Comparison of ENCODE assay signal across 16 mouse cellular contexts in the genomic region with DNA sequence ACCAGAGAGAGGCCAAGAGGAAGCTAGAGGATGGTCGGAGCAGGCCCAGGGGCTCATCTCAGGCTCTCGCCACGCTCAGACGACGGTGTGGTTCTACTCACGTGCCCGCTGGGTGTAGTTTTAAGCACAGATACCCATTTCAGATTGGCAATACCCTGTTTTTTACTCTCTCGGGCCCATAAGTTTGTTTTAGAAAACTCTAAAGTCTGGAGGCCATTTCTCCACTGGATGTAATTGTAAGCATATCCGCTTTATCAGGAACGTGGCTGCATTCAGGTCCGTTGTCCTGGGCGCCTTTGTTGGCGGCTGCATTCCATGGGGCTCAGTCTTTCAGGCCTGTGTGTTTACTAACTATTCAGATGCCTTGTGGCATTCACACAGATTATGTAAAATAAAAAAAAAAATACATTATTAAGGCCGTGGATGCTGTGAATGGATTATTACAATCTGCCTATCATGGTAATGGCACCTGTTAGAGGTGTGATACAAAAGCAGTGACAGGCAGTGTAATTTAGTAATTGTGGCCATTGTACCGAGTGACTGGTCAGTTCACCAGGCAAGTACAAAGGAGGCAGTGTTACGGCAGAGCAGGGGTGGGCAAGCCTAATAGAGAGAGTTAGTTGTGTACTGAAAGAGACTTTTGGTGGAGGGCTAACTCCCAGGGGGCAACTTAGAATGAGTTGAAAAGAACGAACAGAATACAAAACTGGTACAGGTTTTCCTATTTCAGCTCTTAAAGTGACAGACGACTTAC.
A peak's percentile ranks its signal among the peaks of the same experiment; 100 is the strongest.
DNase-seq lines count a peak whose midpoint lies in the region; ATAC-seq and TF ChIP-seq lines count a peak whose summit lies in the region.
"Had no signal": no experiment of that assay in that cellular context is flagged by ENCODE, and none has a peak within 500 bp of the region (broad histone marks: within the 10 kb centered on the region; RNA-seq: fewer than 3 reads in every experiment).

No protein-coding gene starts in this region.

- peaks cover 7% of the 10 kb centered on the region for H3K4me1 ChIP-seq in neural tube, embryonic 11.5 days (ENCODE audit: control insufficient read depth, insufficient read depth, low read length)
- H3K4me1 ChIP-seq in neural tube, embryonic 15.5 days: peaks cover 13% of the 10 kb centered on the region
- peaks cover 38% of the 10 kb centered on the region for H3K4me1 ChIP-seq in midbrain, embryonic 10.5 days
- H3K4me1 ChIP-seq in stomach, postnatal 0 days (replicated peaks; ENCODE audit: control insufficient read depth, insufficient read depth): no peaks in the 10 kb centered on the region

- H3K9me3 ChIP-seq in neural tube, embryonic 11.5 days (ENCODE audit: control insufficient read depth, low read length): no peaks in the 10 kb centered on the region
- H3K9me3 ChIP-seq in neural tube, embryonic 15.5 days (replicated peaks): no peaks in the 10 kb centered on the region
- no peaks in the 10 kb centered on the region for H3K9me3 ChIP-seq in midbrain, embryonic 10.5 days (replicated peaks)
- H3K9me3 ChIP-seq in stomach, postnatal 0 days (ENCODE audit: control insufficient read depth, low read length): no peaks in the 10 kb centered on the region
- H3K9me3 ChIP-seq: G1E; liver, embryonic 13.5 days had no signal

- no peak overlapping the region for H3K27ac ChIP-seq in neural tube, embryonic 11.5 days (ENCODE audit: low read depth, low read length)
- H3K27ac ChIP-seq in neural tube, embryonic 15.5 days (replicated peaks): no peak overlapping the region
- H3K27ac ChIP-seq in midbrain, embryonic 10.5 days (replicated peaks): peak overlapping the region; percentile 79
- H3K27ac ChIP-seq in stomach, postnatal 0 days (replicated peaks): no peak overlapping the region
- H3K27ac ChIP-seq: layer of hippocampus, adult 2 months; liver, embryonic 13.5 days had no signal

- no peaks in the 10 kb centered on the region for H3K36me3 ChIP-seq in neural tube, embryonic 11.5 days (ENCODE audit: control insufficient read depth, insufficient read depth, low read length)
- no peaks in the 10 kb centered on the region for H3K36me3 ChIP-seq in neural tube, embryonic 15.5 days
- H3K36me3 ChIP-seq in midbrain, embryonic 10.5 days: no peaks in the 10 kb centered on the region
- no peaks in the 10 kb centered on the region for H3K36me3 ChIP-seq in stomach, postnatal 0 days (ENCODE audit: control insufficient read depth, insufficient read depth, low read length)
- H3K36me3 ChIP-seq: liver, embryonic 13.5 days had no signal

- no peaks in the 10 kb centered on the region for H3K27me3 ChIP-seq in neural tube, embryonic 11.5 days (ENCODE audit: control insufficient read depth, insufficient read depth, low read length)
- H3K27me3 ChIP-seq in neural tube, embryonic 15.5 days (replicated peaks): no peaks in the 10 kb centered on the region
- H3K27me3 ChIP-seq in midbrain, embryonic 10.5 days (ENCODE audit: low read depth, poor library complexity, severe bottlenecking): no peaks in the 10 kb centered on the region
- no peaks in the 10 kb centered on the region for H3K27me3 ChIP-seq in stomach, postnatal 0 days (ENCODE audit: control insufficient read depth, insufficient read depth, low read length)
- H3K27me3 ChIP-seq: liver, embryonic 13.5 days had no signal

- ATAC-seq in neural tube, embryonic 11.5 days (ENCODE audit: insufficient read depth, low FRiP score, low TSS enrichment): peak; percentile 50; the same call in 1 of the 2 replicates
- ATAC-seq in neural tube, embryonic 15.5 days (ENCODE audit: low FRiP score): no peak
- no peak for ATAC-seq in granulocyte monocyte progenitor cell, adult 5-6 weeks (replicated peaks; ENCODE audit: poor library complexity, severe bottlenecking)
- ATAC-seq in stomach, postnatal 0 days (ENCODE audit: low FRiP score, low TSS enrichment): no peak
- ATAC-seq in erythroid progenitor cell, adult 5-6 weeks (replicated peaks; ENCODE audit: low FRiP score, poor library complexity, severe bottlenecking): no peak

- no peak for TF ChIP-seq EP300 in stomach, postnatal 0 days (optimal IDR thresholded peaks at IDR 0.05)

- WGBS in neural tube, embryonic 11.5 days: 59% methylated on average over 18 of the region's 18 CpGs
- WGBS in neural tube, embryonic 15.5 days: 46% methylated on average over 18 of the region's 18 CpGs
- 55% methylated on average over 18 of the region's 18 CpGs for WGBS in midbrain, embryonic 10.5 days
- WGBS in stomach, postnatal 0 days: 83% methylated on average over 18 of the region's 18 CpGs

- no peak overlapping the region for H3K4me2 ChIP-seq in neural tube, embryonic 11.5 days (ENCODE audit: low read depth)
- no peak overlapping the region for H3K4me2 ChIP-seq in neural tube, embryonic 15.5 days
- no peak overlapping the region for H3K4me2 ChIP-seq in stomach, postnatal 0 days (replicated peaks; ENCODE audit: low read depth)
- H3K4me2 ChIP-seq: heart, embryonic 11.5 days; liver, embryonic 13.5 days had no signal

- peak; percentile 32 for DNase-seq in neural tube, embryonic 11.5 days (ENCODE audit: low spot score)
- DNase-seq in forelimb bud, embryonic 11.5 days (ENCODE audit: low read depth, low spot score): peak; percentile 46
- no peak for DNase-seq in midbrain, embryonic 10.5 days (ENCODE audit: low spot score)
- no peak for DNase-seq in stomach, postnatal 0 days (ENCODE audit: low spot score)
- no peak for DNase-seq in cerebellum, adult 18-20 months
- DNase-seq: cerebellum, adult 11-12 months; kidney, adult 9 months; liver, embryonic 13.5 days; lung, postnatal 10 days; thymus, adult 18-20 months had no signal

- H3K4me3 ChIP-seq in neural tube, embryonic 11.5 days (ENCODE audit: low read depth, low read length): no peak overlapping the region
- no peak overlapping the region for H3K4me3 ChIP-seq in neural tube, embryonic 15.5 days (replicated peaks)
- no peak overlapping the region for H3K4me3 ChIP-seq in midbrain, embryonic 10.5 days
- no peak overlapping the region for H3K4me3 ChIP-seq in stomach, postnatal 0 days (ENCODE audit: low read depth, low read length)
- H3K4me3 ChIP-seq: layer of hippocampus, adult 2 months; liver, embryonic 13.5 days had no signal

- no peak for TF ChIP-seq CTCF in stomach, postnatal 0 days (IDR thresholded peaks at IDR 0.05; ENCODE audit: low read depth)

- no peak overlapping the region for H3K9ac ChIP-seq in neural tube, embryonic 11.5 days (ENCODE audit: low read length)
- H3K9ac ChIP-seq in neural tube, embryonic 15.5 days (replicated peaks): no peak overlapping the region
- H3K9ac ChIP-seq in stomach, postnatal 0 days (ENCODE audit: low read length): no peak overlapping the region
- H3K9ac ChIP-seq: liver, embryonic 13.5 days had no signal

Comparison
In these comparisons a context has a peak if more than half of its experiments do, and no peak if none do; other contexts are left out.
1. DNase-seq: peak in neural tube, embryonic 11.5 days (single experiment) and forelimb bud, embryonic 11.5 days (single experiment); none in midbrain, embryonic 10.5 days (single experiment), stomach, postnatal 0 days (single experiment) and cerebellum, adult 18-20 months (0 of 2).